Mouse (Mus musculus) NIH3T3 (cell line): ENCODE data around the gene Gm45717.
"Not testable (repeated sequence)": the region's sequence is repeated elsewhere in the genome, so short reads cannot be mapped to it uniquely, and the experiment has no call there.

Experiments
- DNase-seq: peaks from one replicate; pipeline ENCODE4 v3.0.0-alpha.2; 2012; ENCODE audit warnings: low read depth

Gm45717 gene

GRCm38 (mm10) chr7:140955758-140956555 is at the start of gene Gm45717, which contains the start of gene Ifitm2:
Gene Gm45717 (minus strand): TSS chr7:140955937.
Gene Ifitm2 (minus strand): TSS chr7:140955987.
- DNase-seq: peak; percentile 97

- DNase-seq: no peak
These were observed 47.7 kb upstream of the Gm45717 start for GRCm38 (mm10) chr7:141003248-141004010.

DNA sequence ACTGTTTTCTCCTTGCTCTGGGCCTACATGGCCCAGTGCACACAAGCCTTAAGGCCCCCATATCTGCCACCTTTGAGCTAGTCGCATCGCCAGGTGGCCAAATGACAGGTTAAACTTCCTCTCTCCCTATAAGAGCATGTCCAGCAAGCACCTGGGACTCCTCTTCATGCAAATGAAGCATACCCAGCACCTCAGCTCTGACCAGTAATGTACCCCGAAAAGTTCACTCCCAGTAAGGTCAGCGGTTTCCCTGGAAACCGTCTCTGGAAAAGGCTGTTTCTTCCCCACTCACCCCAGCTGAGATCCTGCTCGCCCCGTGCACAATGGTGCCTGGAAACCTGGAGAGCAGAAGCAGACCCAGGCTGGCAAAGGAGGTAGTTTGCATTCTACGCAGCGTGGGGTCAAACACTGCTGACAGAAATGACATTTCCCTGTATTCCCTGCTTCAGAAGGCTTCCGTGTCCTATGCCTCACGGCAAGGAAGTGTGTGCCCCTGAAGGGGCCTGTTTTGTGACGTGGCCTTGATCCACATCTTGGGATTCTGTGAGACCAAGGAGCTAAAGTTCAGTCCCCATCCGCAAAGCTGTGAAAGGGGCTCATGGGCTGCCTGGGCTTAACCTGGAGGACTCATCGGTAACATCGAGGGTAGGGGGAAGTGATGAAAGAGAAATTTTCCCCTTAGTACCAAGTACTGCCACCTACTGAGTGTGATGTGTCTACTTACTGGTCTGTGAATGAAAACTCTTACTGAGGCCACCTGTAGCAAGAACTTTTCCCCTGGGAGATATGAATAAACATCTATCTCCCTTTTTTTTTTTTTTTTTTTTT is 45.4 kb upstream of the Gm45717 start:
- DNase-seq: no peak

DNA sequence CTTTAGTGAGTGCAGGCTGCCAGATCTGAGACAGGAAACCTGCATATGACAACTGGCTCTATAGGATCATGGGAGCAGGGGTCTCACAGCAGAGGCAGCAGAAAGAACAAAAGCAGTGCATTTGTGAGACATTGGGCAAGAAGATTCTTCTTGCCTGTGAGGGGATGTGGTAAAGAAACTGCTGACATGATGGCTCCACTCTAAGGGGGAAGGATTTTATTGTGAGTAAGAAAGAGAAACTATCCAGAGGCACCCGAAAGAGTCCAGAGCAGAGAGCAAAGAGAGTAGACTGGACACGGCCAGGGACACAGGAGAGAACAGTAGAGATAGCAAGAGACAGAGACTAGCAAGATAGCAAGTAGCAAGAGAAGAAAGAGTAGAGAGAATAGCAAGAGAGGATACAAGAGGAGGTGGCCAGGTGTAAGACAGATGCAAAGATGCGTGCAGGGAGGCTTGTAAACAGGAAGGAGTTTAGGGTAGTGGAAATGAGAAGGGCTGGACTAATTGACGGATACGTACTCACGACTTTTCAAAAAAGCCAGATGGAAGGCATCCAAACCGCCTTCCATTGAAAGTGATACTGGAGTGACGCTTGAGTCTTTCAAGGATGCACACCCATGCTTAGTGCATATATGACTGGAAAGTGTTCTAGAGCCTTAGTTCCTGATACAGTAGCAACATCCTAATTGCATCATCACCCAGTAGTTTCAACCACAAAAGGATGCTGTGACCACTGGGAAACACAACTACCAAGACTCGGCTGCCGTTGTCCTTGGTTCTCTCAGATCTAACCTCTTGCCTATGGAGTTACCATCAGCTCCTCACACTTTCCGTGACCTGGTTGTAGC is 43.3 kb upstream of the Gm45717 start:
- DNase-seq: no peak

DNA sequence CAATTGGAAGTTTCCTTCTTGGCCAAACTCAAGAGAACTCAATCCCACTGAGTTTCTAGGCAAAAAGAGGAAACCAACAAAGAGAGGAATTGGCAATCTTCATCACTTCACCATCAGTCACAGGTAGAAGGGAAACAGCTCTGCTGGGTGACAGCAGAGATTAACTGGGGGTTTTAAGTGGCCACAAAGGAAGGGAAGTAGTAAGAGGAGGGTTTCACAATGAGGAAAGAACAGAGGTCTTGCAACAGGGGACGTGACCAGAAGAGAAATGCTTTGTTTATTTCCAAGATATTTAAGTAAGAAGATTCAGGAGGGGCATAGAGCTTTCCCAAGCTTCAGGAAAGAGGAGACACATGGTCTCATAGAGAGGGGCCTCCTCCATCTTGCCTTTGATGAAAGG is 42.1 kb upstream of the Gm45717 start:
- no peak for DNase-seq

DNA sequence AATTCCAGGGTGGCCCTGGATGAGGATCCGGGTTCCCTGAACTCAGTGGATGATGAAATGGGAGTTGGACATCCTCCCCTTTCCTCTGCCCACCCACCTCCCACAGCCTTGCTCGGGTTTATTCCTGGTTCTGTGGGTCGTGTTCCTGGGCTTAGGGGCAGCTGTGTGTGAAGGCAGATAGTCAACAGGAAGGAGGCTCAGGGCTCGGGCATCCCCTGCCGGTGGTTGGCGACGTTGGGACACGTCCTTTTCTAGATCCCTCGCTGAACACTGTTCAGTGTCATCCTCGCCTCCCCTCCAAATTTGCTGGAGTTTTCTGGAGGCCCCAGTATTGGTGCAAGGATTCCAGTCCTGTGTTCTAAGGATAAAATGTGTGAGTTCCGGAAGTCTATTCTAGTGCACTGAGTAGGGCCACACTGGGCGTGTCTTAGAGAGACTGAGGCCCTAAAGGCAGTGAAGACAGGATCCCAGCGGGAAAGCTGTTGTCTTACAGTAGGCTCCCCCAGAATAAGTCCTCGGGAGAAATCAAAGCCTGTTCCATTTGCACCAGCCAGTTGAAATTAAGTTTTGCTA is 35.5 kb upstream of the Gm45717 start:
- no peak for DNase-seq

GRCm38 (mm10) chr7:140990622-140991021 is 34.9 kb upstream of the Gm45717 start:
- no peak for DNase-seq

- no peak for DNase-seq
These were observed 34.4 kb upstream of the Gm45717 start for GRCm38 (mm10) chr7:140990185-140990584.

GRCm38 (mm10) chr7:140989022-140989421 is 33.3 kb upstream of the Gm45717 start:
- no peak for DNase-seq

GRCm38 (mm10) chr7:140987182-140988138 is 31.7 kb upstream of the Gm45717 start:
- DNase-seq: no peak

GRCm38 (mm10) chr7:140982971-140983370 is 27.2 kb upstream of the Gm45717 start:
- no peak for DNase-seq

DNA sequence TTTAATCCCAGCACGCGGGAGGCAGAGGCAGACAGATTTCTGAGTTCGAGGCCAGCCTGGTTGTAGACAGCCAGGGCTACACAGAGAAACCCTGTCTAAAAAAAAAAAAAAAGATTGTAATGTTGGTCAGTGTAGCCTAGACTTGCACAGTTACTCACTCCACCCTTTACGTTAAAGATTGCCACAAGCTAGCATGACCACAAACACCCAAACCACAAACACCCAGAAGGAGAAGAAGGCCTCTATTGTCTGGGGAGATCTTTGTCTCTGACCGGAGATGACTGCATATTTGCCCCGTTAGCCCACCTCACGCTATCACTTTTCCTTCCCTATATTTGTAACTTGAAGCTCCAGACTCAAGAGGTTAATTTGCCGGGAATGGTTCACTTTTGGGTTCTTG is 26.0 kb upstream of the Gm45717 start:
- DNase-seq: no peak

GRCm38 (mm10) chr7:140976720-140977119 is 21.0 kb upstream of the Gm45717 start:
- not testable (repeated sequence) for DNase-seq

DNA sequence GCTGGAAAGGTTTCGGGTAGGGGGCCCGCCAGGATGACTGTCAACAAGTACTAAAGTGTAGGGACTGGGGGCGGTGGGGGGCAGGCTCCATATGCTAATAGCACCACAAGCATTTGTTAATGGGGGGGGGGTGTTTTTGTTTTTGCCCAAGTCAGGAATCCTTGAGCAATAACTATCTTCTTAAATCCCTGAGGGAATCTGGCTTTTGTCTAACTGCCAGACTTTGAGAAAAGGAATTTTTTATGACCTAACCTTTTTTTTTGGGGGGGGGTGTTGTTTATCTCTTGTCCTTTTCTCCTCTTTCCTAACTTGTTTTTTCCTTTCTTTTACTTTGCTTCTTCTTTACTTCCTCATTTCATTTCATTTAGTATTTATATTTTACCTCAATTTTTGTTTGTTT is 19.7 kb upstream of the Gm45717 start:
- peak; percentile 68 for DNase-seq

- no peak for DNase-seq
These were observed 19.2 kb upstream of the Gm45717 start for GRCm38 (mm10) chr7:140974940-140975339.

DNA sequence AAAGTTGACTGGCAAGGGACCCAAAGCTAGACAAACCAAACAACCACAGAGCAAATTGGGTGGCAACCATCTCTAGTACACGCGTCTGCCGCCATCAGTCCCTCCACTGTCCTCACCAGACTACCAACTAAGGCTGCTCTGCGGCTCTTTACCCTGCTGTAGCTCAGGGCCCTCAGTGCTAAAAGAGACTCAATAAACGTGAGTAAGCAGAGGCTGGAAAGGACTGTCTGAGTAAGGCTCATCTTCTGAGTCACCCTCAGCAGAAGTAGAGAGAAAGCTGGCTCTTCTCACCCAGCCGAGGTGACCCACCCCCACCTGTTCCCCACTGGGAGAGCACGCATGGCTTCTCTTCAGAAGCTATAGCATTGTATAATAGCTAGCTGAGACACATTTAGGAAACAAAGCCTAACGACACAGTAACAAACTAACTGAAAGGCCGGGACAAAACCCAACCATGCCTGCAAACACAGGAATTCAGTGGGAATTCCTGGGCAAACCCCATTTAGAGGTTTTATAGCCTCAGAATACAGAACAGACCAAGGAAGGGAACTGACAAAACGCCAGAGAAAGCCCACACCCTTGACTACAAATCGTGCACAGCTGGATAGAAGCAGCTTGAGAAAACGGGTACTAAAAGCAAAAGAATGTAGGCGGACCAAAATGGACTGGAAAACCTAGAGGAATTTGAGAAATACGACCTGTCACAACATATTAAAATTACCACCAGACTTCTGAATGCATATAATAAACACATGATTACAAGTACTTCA is 17.8 kb upstream of the Gm45717 start:
- peak; percentile 79 for DNase-seq

GRCm38 (mm10) chr7:140971479-140972171 is 15.9 kb upstream of the Gm45717 start:
- peak; percentile 58 for DNase-seq

GRCm38 (mm10) chr7:140970931-140971330 is 15.2 kb upstream of the Gm45717 start:
- DNase-seq: no peak
